Mouse (Mus musculus) heart, embryonic 13.5 days (tissue): ENCODE data around the gene Pank4. TPM values are rescaled to one million over a fixed set of nuclear protein-coding genes. Genes with fewer than 3 reads are reported as not detected.

Experiments
- ATAC-seq: fragments of 200-750 bp; cut with Nextera tagmentation; 2 replicates; pipeline ENCODE4 v1.8.0; 2017; ENCODE audit warnings: moderate TSS enrichment; ENCODE audit not compliant: insufficient number of reproducible peaks, low FRiP score, low TSS enrichment; ENCODE audit errors: extremely low read depth
- H3K27ac ChIP-seq: fragments of 300-500 bp; sonication (generic); replicated peaks from 2 replicates; pipeline ENCODE4 v1.5.1; 2015; ENCODE audit warnings: moderate library complexity, mild to moderate bottlenecking, inconsistent platforms
- H3K27me3 ChIP-seq: fragments of 300-500 bp; sonication (generic); replicated peaks from 2 replicates; pipeline ENCODE4 v1.6.1; 2015; ENCODE audit warnings: mild to moderate bottlenecking, inconsistent platforms
- H3K36me3 ChIP-seq: fragments of 300-500 bp; sonication (generic); 2 replicates; pipeline ENCODE4 v1.6.1; 2015; ENCODE audit warnings: mild to moderate bottlenecking, inconsistent platforms
- H3K4me1 ChIP-seq: fragments of 300-500 bp; sonication (generic); 2 replicates; pipeline ENCODE4 v1.6.1; 2015; ENCODE audit warnings: inconsistent platforms
- H3K4me2 ChIP-seq: fragments of 300-500 bp; sonication (generic); 2 replicates; pipeline ENCODE4 v1.6.1; 2015; ENCODE audit warnings: inconsistent platforms, mild to moderate bottlenecking, moderate library complexity
- H3K4me3 ChIP-seq: fragments of 300-500 bp; sonication (generic); 2 replicates; pipeline ENCODE4 v1.5.1; 2015; ENCODE audit warnings: moderate library complexity, mild to moderate bottlenecking, inconsistent platforms
- H3K9ac ChIP-seq: fragments of 300-500 bp; sonication (generic); 2 replicates; pipeline ENCODE4 v1.6.1; 2015; ENCODE audit warnings: inconsistent platforms, mild to moderate bottlenecking, moderate library complexity
- H3K9me3 ChIP-seq: fragments of 300-500 bp; sonication (generic); 2 replicates; pipeline ENCODE4 v1.6.1; 2016; ENCODE audit warnings: inconsistent platforms
- WGBS: fragments of 180-500 bp; shearing (Covaris S2); methylation state at CpG from one replicate; pipeline ENCODE4 v1.1.7; 2015; ENCODE audit warnings: mixed read lengths; 5-methylcytosine and 5-hydroxymethylcytosine counted together
- polyA plus RNA-seq: library from polyadenylated mRNA; unstranded; fragments of >200 nt; fragmentation: Nextera tagmentation; extraction: Ambion mirVana; gene quantifications from 2 replicates; pipeline ENCODE4 v1.2.1, GENCODE M21; 2015

Gene Pank4
- polyA plus RNA-seq, 1 experiment from 2014 or later: 40.6 TPM

DNA sequence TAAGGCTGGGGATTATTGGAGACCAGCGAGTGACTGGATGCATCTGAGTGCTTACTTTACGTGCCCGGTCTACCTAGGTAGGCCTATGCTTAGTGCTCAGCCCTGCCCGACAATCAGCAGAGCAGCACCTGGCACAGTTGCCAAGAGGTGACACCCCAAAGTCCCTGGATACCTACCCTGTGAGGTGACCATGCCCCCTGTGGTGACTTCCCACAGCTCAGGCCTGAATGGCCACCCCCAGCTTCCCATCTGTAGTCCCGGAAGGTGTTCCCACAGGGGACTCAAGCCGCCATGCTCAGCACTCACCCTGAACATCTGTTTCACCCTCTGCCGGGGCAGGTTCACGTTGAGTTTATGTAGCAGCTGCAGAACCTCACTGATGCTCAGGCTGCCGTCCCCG is 42.4 kb downstream of the Pank4 start:
- Histone ChIP-seq H3K36me3 (no peaks in the 10 kb centered on the region), H3K9me3 (no peaks in the 10 kb centered on the region), H3K27me3 (peaks cover 43% of the 10 kb centered on the region), H3K4me2 (no peak overlapping the region), H3K4me1 (no peaks in the 10 kb centered on the region), H3K4me3 (no peak overlapping the region), H3K9ac (no peak overlapping the region), H3K27ac (no peak overlapping the region)
- WGBS: 45% methylated on average over 10 of the region's 10 CpGs
- no peak for ATAC-seq

DNA sequence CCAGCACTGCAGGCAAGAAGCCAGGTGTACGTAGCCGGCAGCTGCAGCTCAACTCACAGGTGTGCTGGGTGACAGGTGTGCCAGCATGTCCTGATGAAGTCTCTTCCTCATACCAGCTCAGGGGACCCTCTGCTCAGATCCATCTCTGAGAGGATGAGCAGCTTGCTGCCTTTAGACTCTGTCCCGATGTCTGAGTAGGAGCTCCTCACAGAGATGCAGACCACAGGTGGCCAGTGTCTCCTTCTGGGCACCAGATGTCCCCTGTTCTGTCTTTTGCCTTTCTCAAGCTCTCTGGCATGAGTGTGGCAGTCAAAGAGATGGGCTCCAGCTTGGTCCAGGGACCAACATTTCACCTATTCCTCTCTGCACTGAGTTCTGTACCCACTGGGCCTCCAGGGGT is 43.7 kb downstream of the Pank4 start:
- no peak overlapping the region for H3K4me3 ChIP-seq
- H3K9me3 ChIP-seq: no peaks in the 10 kb centered on the region
- H3K4me1 ChIP-seq: no peaks in the 10 kb centered on the region
- ATAC-seq: no peak
- peaks cover 54% of the 10 kb centered on the region for H3K27me3 ChIP-seq
- H3K9ac ChIP-seq: no peak overlapping the region
- H3K36me3 ChIP-seq: no peaks in the 10 kb centered on the region
- 87% methylated on average over 3 of the region's 3 CpGs for WGBS
- H3K4me2 ChIP-seq: no peak overlapping the region
- H3K27ac ChIP-seq: no peak overlapping the region

DNA sequence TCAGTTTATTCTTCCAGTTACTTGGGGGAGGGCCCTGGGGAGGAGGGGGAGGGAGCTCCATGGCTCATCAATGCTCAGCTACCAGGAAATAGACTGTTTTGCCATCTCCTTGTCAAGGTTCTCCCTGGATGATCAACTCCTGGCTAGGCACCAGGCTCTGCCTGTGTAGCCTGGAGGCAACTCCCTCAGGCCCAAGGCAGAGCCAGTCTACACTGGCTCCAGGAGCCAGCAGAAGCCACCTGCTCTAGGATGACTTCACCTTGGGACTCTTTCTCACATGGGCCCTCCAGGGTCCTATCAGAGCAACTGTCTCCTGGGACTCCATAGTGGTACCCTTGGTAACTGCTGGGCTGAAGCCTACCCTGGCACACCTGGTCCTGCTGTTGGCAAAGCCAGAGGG is 44.2 kb downstream of the Pank4 start:
- no peaks in the 10 kb centered on the region for H3K36me3 ChIP-seq
- no peak overlapping the region for H3K4me2 ChIP-seq
- H3K27me3 ChIP-seq: peaks cover 57% of the 10 kb centered on the region
- no peaks in the 10 kb centered on the region for H3K9me3 ChIP-seq
- no peak overlapping the region for H3K4me3 ChIP-seq
- no peaks in the 10 kb centered on the region for H3K4me1 ChIP-seq
- no peak overlapping the region for H3K9ac ChIP-seq
- no peak overlapping the region for H3K27ac ChIP-seq
- no peak for ATAC-seq

DNA sequence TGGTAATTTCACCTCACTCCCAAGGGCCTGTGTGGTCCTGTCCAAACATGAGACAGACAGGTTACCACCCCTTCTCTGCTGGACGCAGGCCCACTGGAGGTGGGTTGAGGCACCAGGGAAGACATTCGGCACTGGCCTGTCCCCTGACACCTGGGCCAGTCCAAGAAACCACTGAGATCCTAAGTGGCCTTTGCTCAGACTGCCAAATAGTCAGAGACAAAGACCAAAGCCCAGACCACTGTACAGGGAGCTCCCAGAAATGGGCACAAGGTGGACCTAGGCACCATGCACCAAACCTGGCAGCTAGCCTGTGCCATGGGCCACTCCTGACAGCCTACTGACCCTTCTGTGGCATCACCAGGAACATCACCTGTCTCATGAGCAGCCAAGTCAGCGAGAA is 45.3 kb downstream of the Pank4 start:
- no peak overlapping the region for H3K9ac ChIP-seq
- no peaks in the 10 kb centered on the region for H3K36me3 ChIP-seq
- H3K4me2 ChIP-seq: no peak overlapping the region
- no peak overlapping the region for H3K4me3 ChIP-seq
- ATAC-seq: no peak
- no peaks in the 10 kb centered on the region for H3K4me1 ChIP-seq
- peaks cover 65% of the 10 kb centered on the region for H3K27me3 ChIP-seq
- no peaks in the 10 kb centered on the region for H3K9me3 ChIP-seq
- WGBS: 61% methylated on average over 3 of the region's 3 CpGs
- H3K27ac ChIP-seq: no peak overlapping the region

DNA sequence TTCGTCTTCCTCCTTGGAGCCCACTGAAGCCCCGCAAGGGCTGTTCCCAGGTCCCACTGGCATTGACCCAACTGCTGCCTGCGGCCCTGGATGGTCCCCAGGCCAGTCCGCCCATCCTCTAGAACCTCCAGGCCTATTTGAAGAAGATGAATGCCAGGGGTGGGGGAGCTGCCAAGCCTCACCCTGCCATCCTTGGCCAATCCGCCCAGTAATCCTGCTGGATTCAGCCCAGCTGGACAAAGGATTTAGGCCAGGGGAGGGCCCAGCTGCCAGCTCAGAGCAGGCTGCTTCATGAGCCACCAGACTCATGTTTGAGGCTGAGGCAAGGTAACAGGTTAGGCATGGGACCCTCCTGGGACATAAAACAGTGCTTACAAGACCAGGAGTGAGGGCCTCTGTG is 46.9 kb downstream of the Pank4 start:
- Histone ChIP-seq H3K27ac (no peak overlapping the region), H3K27me3 (peaks cover 80% of the 10 kb centered on the region), H3K36me3 (no peaks in the 10 kb centered on the region), H3K4me3 (no peak overlapping the region), H3K9ac (no peak overlapping the region), H3K9me3 (no peaks in the 10 kb centered on the region), H3K4me2 (no peak overlapping the region), H3K4me1 (no peaks in the 10 kb centered on the region)
- 72% methylated on average over 5 of the region's 5 CpGs for WGBS
- no peak for ATAC-seq

DNA sequence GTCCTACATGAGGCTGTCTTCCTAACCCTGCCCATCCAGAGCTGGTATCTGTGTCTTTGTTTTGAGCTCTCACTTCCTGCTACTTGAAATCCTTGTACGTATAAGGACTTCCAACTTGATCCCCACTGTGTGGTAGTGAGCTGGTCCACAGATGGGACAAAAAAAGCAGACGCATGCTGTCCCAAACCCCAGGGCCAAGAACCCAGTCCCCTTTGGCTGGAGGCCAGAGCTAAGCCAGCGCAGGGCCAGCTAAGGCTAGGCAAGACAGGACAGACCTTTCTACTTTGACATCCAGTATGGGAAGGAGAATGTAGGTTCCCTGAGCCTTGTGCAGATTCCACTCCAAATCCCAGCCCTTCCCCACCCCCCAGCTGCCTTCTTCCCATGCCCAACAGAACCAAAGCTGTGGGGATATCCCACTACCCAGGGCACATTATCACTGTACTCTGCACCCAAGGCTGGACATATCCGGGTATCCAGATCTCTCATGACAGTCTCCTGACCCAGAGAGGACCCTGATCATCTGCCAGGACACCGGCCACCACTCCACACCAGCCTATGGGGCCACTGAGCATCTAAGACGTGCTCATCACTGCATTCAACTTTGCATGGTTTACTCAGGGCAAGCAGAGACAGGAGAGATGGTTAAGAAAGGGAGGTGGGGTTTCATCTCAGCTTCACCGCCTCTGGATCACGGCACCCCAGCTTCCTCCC is 47.5 kb downstream of the Pank4 start:
- Histone ChIP-seq H3K36me3 (no peaks in the 10 kb centered on the region), H3K4me1 (no peaks in the 10 kb centered on the region), H3K27ac (no peak overlapping the region), H3K4me2 (no peak overlapping the region), H3K27me3 (peaks cover 86% of the 10 kb centered on the region), H3K9me3 (no peaks in the 10 kb centered on the region), H3K4me3 (no peak overlapping the region), H3K9ac (no peak overlapping the region)
- ATAC-seq: no peak
- 67% methylated on average over 8 of the region's 8 CpGs for WGBS

DNA sequence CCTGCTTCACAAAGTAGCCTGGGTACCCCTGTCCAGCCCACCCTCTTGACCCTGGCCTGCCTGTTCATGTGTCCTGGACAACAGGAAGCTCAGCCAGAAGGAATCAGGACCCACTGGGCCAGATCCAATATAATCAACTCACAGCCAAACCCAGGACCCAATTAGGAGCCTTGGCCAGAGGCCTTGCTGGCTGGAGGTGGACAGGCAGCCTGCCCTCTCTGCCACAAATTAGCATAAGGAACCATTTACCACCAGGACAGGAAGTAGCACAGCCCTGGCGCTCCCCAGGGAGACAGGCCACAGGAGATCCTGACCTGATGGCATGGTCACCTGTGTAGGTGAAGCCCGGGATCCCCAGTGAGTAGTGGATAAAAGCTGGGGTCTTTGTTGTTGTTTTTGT is 48.2 kb downstream of the Pank4 start:
- H3K4me3 ChIP-seq: no peak overlapping the region
- peaks cover 87% of the 10 kb centered on the region for H3K27me3 ChIP-seq
- H3K4me1 ChIP-seq: no peaks in the 10 kb centered on the region
- no peak for ATAC-seq
- H3K27ac ChIP-seq: no peak overlapping the region
- no peak overlapping the region for H3K4me2 ChIP-seq
- WGBS: 58% methylated on average over 2 of the region's 2 CpGs
- no peaks in the 10 kb centered on the region for H3K9me3 ChIP-seq
- no peaks in the 10 kb centered on the region for H3K36me3 ChIP-seq
- no peak overlapping the region for H3K9ac ChIP-seq

DNA sequence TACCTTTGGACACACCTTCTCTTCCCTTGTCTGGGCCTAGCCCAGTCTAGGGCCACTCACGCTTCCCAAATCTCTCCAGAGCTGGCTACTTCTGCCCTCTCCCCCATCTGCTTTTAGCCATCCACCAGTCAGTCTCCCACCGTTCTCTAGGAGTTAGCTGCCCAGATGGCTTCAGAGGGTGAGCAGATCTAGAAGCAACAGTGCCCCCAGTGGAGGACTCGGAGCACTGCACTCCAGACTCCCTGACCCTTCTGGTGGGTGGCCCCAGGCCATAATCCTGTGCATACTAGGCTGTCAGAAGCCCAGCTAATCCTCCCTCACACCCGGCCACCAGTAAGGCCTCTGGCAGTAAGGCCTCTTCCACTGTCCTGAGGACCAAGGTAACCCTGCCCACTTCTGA is 48.9 kb downstream of the Pank4 start:
- H3K4me2 ChIP-seq: no peak overlapping the region
- no peak for ATAC-seq
- no peak overlapping the region for H3K4me3 ChIP-seq
- H3K9ac ChIP-seq: no peak overlapping the region
- H3K4me1 ChIP-seq: no peaks in the 10 kb centered on the region
- peaks cover 87% of the 10 kb centered on the region for H3K27me3 ChIP-seq
- H3K36me3 ChIP-seq: no peaks in the 10 kb centered on the region
- no peaks in the 10 kb centered on the region for H3K9me3 ChIP-seq
- no peak overlapping the region for H3K27ac ChIP-seq
- 12% methylated on average over 4 of the region's 4 CpGs for WGBS

DNA sequence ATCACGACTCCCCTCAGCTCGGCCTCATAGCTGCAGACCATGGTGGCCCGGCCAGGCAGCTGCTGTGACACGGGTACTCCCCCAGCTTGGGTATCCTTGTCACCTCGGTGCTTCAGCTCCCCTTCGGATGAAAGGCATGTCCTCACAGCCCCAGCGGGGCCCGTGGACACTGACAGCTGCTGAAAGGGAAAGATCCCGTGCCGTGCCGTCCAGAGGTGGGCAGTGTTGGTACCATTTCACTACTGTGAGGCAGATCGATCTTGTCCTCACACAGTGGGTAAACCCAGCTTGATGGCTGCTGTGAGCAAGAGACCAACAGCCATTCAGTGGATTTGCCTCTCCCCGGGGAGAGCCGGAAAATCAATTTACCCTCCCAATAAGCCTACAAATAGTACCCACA is 50.3 kb downstream of the Pank4 start:
- WGBS: 70% methylated on average over 14 of the region's 14 CpGs
- H3K4me1 ChIP-seq: peaks cover 5% of the 10 kb centered on the region
- H3K36me3 ChIP-seq: no peaks in the 10 kb centered on the region
- no peaks in the 10 kb centered on the region for H3K9me3 ChIP-seq
- no peak overlapping the region for H3K4me3 ChIP-seq
- H3K9ac ChIP-seq: no peak overlapping the region
- H3K27ac ChIP-seq: no peak overlapping the region
- ATAC-seq: no peak
- H3K27me3 ChIP-seq: peaks cover 89% of the 10 kb centered on the region
- no peak overlapping the region for H3K4me2 ChIP-seq

DNA sequence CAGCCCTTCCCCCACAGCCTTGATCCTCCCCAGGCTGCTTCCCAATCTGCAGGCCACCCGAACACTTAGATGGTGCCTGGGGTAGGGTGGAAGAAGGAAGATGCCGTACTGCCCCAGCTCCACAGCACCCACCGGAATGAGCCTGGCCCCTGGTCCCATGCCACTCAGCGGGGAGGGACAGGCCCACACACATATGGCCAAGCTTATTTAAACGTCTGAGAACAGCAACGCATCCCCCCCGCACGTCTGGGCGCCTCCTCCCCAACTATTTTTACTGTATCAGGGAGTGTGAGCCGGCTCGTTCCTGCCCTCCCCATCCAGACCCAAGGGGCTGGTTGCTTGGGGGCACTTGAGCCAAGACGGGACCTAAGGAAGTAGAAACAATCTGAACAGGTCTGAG is 50.9 kb downstream of the Pank4 start:
- Histone ChIP-seq H3K9me3 (no peaks in the 10 kb centered on the region), H3K27me3 (peaks cover 89% of the 10 kb centered on the region)

DNA sequence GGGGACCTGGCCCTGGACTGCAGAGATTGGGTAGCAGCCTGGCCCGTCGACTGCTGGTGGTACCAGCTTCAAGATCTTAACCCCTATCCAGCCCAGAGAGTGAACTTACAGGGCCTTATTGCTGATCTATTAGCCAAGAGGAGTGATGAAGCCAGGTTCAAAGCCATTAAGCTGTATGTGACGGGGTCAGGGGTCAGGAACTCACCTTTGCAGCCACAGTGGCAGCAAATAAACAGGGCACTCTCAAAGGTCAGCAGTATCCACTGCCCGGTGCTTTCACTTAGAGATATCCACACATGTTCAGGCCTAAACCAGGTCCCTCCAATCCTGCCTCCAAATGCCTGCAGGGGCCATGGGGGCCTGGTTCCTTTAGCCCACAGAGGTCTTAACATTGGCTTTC is 51.6 kb downstream of the Pank4 start:
- no peak overlapping the region for H3K9ac ChIP-seq
- H3K4me2 ChIP-seq: no peak overlapping the region
- peaks cover 88% of the 10 kb centered on the region for H3K27me3 ChIP-seq
- 69% methylated on average over 4 of the region's 4 CpGs for WGBS
- no peaks in the 10 kb centered on the region for H3K36me3 ChIP-seq
- H3K9me3 ChIP-seq: no peaks in the 10 kb centered on the region
- peaks cover 10% of the 10 kb centered on the region for H3K4me1 ChIP-seq
- no peak overlapping the region for H3K27ac ChIP-seq
- H3K4me3 ChIP-seq: no peak overlapping the region
- ATAC-seq: no peak

More for the DNA sequence above, 50.9 kb downstream of the Pank4 start:
- 61% methylated on average over 12 of the region's 12 CpGs for WGBS
- H3K4me2 ChIP-seq: no peak overlapping the region
- no peaks in the 10 kb centered on the region for H3K36me3 ChIP-seq
- H3K9ac ChIP-seq: no peak overlapping the region
- no peak overlapping the region for H3K27ac ChIP-seq
- ATAC-seq: no peak
- no peak overlapping the region for H3K4me3 ChIP-seq
- peaks cover 10% of the 10 kb centered on the region for H3K4me1 ChIP-seq

DNA sequence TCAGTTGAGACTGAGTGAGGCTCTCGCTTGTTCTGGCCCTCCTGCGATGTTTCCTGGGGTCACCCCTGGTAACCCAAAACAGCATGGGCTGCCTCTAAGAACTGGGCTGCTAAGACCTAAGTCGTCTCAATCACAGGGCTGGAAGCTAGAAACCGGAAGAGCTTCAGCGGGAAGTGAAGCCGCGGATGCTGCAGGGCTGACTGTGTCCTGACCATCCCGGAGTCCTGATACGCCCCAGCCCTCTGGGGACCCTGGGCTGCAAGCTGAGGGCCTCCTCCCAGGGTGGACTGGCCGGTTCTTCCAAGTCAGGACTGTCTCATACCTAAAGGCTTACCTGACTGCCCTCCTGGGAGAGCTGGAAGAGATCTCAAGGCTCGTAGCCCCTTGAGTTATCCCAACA is 52.9 kb downstream of the Pank4 start:
- no peaks in the 10 kb centered on the region for H3K9me3 ChIP-seq
- peaks cover 86% of the 10 kb centered on the region for H3K27me3 ChIP-seq
- H3K4me1 ChIP-seq: peaks cover 10% of the 10 kb centered on the region
- H3K4me3 ChIP-seq: no peak overlapping the region
- no peaks in the 10 kb centered on the region for H3K36me3 ChIP-seq
- no peak overlapping the region for H3K9ac ChIP-seq
- 52% methylated on average over 11 of the region's 11 CpGs for WGBS
- H3K27ac ChIP-seq: no peak overlapping the region
- no peak for ATAC-seq
- H3K4me2 ChIP-seq: no peak overlapping the region
